Mouse (Mus musculus): ENCODE results near the gene Snx6. TPM values are rescaled to one million over a fixed set of nuclear protein-coding genes. Genes with fewer than 3 reads are reported as not detected.
"Not testable (repeated sequence)": the region's sequence is repeated elsewhere in the genome, so short reads cannot be mapped to it uniquely, and the experiment has no call there.

The Snx6 gene
- polyA plus RNA-seq, 1 experiment from 2014 or later = 111 TPM

DNA sequence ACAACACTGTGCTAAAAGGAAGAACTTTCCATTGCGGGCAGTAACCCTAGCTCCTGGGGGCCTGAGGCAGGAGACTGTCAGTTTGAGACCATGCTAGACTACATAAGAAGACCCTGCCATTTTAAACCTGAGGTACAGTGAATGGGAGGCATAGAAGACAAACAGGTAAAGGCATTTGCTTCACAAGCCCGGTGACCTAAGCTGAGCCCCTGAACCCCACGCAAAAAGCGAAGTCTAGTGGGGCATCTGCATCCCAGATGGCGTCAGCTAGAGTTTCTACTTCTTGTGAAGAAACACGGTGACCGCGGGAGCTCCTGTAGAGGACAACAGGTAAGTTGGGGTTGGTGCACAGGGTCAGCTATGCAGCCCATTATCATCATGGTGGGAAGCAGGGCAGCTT is 46.9 kb downstream of the Snx6 start:
- Histone ChIP-seq H3K36me3 (ENCODE audit: inconsistent target) (peaks cover 57% of the 10 kb centered on the region; the same call in 1 of the 2 replicates), H3K27ac (no peak overlapping the region), H3K4me3 (ENCODE audit: inconsistent target) (no peak overlapping the region), H3K79me2 (ENCODE audit: inconsistent target) (no peaks in the 10 kb centered on the region)
- 98% methylated on average over 8 of the region's 8 CpGs for WGBS (ENCODE audit: missing documents)

DNA sequence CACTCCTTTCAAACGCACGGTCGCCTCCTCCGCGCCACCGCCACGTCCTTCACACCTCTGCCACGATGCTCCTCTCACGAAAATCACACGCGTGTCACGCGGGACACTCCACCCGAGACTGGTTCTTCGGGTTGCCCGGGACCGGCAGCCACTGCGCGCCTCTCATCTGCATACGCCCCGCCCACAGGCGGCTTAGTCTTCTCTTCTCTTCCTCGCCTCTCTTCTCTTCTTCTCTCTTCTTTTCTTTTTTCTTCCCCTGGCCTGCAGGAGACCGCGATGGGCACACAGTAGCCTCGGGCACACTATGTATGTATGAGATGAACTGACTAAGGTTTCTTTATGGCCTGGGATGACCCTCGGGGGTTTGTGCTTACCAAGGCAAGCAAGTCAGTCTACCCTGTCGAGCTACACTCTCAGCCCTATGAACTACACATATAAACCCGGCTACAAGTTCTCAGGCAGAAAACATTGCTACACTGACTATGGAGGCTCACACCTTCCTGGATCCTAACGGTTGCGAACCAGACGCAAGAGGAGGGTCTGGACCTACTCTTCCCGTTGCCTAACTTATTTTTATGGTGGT is 56.8 kb downstream of the Snx6 start:
- not testable (repeated sequence) for H3K36me3 ChIP-seq (ENCODE audit: inconsistent target); H3K79me2 ChIP-seq (ENCODE audit: inconsistent target); H3K27ac ChIP-seq; H3K4me3 ChIP-seq (ENCODE audit: inconsistent target)
- no CpG with 5 or more reads among the region's 33 CpGs for WGBS (ENCODE audit: missing documents)

DNA sequence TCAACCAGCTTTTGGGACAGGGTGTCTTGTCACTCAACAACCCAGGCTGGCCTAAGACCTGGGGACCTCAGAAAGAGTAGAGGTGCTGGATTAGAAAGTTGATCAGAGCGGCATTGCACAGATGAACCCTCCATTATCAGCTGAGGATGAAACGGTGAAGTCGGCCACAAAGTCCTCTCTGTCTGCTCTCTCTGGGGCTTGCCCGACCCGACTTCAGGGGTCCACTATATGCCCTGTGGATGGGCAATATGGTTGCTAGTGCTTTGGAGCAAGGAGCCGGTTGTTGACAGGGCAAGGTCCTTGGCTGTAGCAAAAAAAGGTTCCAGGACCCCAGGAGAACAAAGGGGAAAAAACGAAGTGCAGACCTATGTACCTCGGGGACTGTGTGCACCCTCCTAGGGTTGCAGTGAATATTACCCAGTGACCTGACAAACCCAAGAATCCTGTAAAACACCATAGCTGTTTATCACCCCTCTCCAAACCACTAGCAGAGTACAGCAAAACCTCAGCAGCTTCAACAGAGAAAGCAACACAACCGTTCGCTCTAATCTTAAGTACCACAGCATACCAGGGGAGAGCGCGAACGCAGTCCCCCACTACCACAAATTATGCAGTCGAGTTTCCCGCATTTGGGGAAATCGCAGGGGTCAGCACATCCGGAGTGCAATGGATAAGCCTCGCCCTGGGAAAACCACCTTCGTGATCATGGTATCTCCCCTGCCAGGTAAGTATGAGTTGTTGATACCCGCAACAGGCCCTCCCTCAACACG is 57.4 kb downstream of the Snx6 start:
- not testable (repeated sequence) for H3K79me2 ChIP-seq (ENCODE audit: inconsistent target); H3K27ac ChIP-seq
- no CpG with 5 or more reads among the region's 21 CpGs for WGBS (ENCODE audit: missing documents)

DNA sequence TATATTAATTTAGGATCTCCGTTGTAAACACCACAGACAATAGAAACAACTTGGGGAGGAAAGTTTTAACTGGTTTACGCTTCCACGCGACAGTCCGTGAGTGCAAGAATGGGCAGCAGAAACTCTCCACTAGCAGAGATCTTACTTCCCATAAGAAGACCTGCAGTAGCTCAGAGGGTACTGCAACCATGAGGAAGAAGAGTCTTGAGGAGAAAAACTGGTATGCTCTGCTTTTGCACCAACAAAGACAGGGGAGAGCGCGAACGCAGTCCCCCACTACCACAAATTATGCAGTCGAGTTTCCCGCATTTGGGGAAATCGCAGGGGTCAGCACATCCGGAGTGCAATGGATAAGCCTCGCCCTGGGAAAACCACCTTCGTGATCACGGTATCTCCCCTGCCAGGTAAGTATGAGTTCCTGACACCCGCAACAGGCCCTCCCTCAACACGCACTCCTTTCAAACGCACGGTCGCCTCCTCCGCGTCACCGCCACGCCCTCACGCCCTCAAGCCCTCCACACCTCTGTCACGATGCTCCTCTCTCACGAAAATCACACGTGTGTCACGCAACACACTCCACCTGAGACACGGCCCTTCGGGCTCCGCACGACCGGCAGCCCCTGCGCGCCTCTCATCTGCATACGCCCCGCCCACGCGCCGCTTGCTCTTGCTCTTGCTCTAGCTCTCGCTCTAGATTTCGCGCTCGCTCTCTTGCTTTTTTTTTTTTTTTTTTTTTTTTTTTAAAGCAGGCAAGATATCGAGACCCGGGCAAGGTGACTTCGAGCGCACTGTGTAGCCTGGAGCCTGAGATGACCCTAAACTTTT is 61.0 kb downstream of the Snx6 start:
- not testable (repeated sequence) for H3K36me3 ChIP-seq (ENCODE audit: inconsistent target); H3K79me2 ChIP-seq (ENCODE audit: inconsistent target); H3K4me3 ChIP-seq (ENCODE audit: inconsistent target); H3K27ac ChIP-seq
- no CpG with 5 or more reads among the region's 49 CpGs for WGBS (ENCODE audit: missing documents)

More for the DNA sequence above, 57.4 kb downstream of the Snx6 start:
- H3K36me3 ChIP-seq (ENCODE audit: inconsistent target); H3K4me3 ChIP-seq (ENCODE audit: inconsistent target): not testable (repeated sequence)

DNA sequence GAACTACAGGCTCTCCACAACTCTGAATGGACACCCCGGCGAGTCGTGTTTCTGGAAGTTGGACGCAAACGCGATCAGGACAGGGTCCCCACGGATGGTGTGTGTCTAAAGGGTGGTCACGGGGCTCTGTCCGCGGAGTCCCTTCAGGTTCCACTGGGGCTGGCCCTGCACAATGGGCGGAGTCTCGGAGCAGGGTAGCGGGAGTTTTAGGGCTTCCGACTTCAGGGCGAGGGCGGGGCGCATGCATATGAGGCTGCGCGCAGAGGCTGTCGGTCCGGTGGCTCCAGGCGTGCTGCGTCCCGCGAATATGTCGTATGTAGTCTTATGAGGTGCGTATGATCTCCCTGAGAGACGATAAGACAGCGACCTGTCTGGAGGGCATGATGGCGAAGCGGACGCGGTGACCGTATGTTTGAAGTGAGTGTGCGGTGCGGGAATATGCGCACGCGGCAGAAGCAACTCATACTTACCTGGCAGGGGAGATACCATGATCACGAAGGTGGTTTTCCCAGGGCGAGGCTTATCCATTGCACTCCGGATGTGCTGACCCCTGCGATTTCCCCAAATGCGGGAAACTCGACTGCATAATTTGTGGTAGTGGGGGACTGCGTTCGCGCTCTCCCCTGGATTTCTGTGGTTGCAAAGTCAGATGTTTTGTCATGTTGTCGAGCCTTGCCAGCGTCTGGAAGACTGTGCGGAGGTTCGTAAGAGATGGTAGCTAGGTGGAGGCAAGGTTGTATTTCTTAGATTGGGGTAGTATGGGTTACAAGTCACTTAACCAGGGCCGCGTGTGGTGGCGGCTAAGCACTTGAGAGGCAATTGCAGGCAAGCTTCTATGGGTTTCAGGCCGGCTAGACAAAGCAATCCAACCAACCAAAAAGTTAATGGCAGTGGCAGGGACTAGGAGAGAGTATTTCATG is 66.1 kb downstream of the Snx6 start:
- H3K79me2 ChIP-seq (ENCODE audit: inconsistent target); H3K4me3 ChIP-seq (ENCODE audit: inconsistent target); H3K27ac ChIP-seq; H3K36me3 ChIP-seq (ENCODE audit: inconsistent target): not testable (repeated sequence)
- no CpG with 5 or more reads among the region's 56 CpGs for WGBS (ENCODE audit: missing documents)

DNA sequence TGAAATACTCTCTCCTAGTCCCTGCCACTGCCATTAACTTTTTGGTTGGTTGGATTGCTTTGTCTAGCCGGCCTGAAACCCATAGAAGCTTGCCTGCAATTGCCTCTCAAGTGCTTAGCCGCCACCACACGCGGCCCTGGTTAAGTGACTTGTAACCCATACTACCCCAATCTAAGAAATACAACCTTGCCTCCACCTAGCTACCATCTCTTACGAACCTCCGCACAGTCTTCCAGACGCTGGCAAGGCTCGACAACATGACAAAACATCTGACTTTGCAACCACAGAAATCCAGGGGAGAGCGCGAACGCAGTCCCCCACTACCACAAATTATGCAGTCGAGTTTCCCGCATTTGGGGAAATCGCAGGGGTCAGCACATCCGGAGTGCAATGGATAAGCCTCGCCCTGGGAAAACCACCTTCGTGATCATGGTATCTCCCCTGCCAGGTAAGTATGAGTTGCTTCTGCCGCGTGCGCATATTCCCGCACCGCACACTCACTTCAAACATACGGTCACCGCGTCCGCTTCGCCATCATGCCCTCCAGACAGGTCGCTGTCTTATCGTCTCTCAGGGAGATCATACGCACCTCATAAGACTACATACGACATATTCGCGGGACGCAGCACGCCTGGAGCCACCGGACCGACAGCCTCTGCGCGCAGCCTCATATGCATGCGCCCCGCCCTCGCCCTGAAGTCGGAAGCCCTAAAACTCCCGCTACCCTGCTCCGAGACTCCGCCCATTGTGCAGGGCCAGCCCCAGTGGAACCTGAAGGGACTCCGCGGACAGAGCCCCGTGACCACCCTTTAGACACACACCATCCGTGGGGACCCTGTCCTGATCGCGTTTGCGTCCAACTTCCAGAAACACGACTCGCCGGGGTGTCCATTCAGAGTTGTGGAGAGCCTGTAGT is 76.4 kb downstream of the Snx6 start:
- not testable (repeated sequence) for H3K27ac ChIP-seq; H3K79me2 ChIP-seq (ENCODE audit: inconsistent target); H3K4me3 ChIP-seq (ENCODE audit: inconsistent target); H3K36me3 ChIP-seq (ENCODE audit: inconsistent target)
- WGBS (ENCODE audit: missing documents) = no CpG with 5 or more reads among the region's 56 CpGs

DNA sequence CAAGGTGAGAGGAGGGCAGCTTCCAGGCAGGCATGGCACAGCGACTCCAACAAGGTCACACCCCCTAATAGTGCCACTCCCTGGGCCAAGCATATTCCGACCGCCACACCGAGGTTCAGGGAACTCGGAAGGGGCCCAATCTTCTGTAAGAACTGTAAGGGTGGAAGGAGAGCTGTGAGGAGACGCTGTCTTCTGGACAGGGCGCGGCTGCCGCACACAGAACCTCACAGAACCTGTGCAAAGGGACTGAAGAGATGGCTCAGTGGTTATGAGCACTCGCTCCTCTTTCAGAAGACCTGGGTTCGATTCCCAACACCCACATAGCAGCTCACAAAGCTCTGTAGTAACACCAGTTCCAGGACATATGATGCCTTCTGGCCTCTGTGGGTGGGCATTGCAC is 78.0 kb downstream of the Snx6 start:
- not testable (repeated sequence) for H3K4me3 ChIP-seq (ENCODE audit: inconsistent target); H3K79me2 ChIP-seq (ENCODE audit: inconsistent target); H3K36me3 ChIP-seq (ENCODE audit: inconsistent target); H3K27ac ChIP-seq
- WGBS (ENCODE audit: missing documents) = no CpG with 5 or more reads among the region's 11 CpGs

DNA sequence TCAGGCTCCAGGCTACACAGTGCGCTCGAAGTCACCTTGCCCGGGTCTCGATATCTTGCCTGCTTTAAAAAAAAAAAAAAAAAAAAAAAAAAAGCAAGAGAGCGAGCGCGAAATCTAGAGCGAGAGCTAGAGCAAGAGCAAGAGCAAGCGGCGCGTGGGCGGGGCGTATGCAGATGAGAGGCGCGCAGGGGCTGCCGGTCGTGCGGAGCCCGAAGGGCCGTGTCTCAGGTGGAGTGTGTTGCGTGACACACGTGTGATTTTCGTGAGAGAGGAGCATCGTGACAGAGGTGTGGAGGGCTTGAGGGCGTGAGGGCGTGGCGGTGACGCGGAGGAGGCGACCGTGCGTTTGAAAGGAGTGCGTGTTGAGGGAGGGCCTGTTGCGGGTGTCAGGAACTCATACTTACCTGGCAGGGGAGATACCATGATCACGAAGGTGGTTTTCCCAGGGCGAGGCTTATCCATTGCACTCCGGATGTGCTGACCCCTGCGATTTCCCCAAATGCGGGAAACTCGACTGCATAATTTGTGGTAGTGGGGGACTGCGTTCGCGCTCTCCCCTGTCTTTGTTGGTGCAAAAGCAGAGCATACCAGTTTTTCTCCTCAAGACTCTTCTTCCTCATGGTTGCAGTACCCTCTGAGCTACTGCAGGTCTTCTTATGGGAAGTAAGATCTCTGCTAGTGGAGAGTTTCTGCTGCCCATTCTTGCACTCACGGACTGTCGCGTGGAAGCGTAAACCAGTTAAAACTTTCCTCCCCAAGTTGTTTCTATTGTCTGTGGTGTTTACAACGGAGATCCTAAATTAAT is 81.5 kb downstream of the Snx6 start:
- not testable (repeated sequence) for H3K4me3 ChIP-seq (ENCODE audit: inconsistent target); H3K36me3 ChIP-seq (ENCODE audit: inconsistent target); H3K27ac ChIP-seq; H3K79me2 ChIP-seq (ENCODE audit: inconsistent target)
- no CpG with 5 or more reads among the region's 48 CpGs for WGBS (ENCODE audit: missing documents)

DNA sequence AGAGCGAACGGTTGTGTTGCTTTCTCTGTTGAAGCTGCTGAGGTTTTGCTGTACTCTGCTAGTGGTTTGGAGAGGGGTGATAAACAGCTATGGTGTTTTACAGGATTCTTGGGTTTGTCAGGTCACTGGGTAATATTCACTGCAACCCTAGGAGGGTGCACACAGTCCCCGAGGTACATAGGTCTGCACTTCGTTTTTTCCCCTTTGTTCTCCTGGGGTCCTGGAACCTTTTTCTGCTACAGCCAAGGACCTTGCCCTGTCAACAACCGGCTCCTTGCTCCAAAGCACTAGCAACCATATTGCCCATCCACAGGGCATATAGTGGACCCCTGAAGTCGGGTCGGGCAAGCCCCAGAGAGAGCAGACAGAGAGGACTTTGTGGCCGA is 85.0 kb downstream of the Snx6 start:
- not testable (repeated sequence) for H3K79me2 ChIP-seq (ENCODE audit: inconsistent target); H3K27ac ChIP-seq; H3K4me3 ChIP-seq (ENCODE audit: inconsistent target); H3K36me3 ChIP-seq (ENCODE audit: inconsistent target)
- no CpG with 5 or more reads among the region's 8 CpGs for WGBS (ENCODE audit: missing documents)

DNA sequence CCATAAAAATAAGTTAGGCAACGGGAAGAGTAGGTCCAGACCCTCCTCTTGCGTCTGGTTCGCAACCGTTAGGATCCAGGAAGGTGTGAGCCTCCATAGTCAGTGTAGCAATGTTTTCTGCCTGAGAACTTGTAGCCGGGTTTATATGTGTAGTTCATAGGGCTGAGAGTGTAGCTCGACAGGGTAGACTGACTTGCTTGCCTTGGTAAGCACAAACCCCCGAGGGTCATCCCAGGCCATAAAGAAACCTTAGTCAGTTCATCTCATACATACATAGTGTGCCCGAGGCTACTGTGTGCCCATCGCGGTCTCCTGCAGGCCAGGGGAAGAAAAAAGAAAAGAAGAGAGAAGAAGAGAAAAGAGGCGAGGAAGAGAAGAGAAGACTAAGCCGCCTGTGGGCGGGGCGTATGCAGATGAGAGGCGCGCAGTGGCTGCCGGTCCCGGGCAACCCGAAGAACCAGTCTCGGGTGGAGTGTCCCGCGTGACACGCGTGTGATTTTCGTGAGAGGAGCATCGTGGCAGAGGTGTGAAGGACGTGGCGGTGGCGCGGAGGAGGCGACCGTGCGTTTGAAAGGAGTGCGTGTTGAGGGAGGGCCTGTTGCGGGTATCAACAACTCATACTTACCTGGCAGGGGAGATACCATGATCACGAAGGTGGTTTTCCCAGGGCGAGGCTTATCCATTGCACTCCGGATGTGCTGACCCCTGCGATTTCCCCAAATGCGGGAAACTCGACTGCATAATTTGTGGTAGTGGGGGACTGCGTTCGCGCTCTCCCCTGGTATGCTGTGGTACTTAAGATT is 85.6 kb downstream of the Snx6 start:
- no CpG with 5 or more reads among the region's 44 CpGs for WGBS (ENCODE audit: missing documents)
- H3K4me3 ChIP-seq (ENCODE audit: inconsistent target); H3K36me3 ChIP-seq (ENCODE audit: inconsistent target); H3K27ac ChIP-seq; H3K79me2 ChIP-seq (ENCODE audit: inconsistent target): not testable (repeated sequence)

DNA sequence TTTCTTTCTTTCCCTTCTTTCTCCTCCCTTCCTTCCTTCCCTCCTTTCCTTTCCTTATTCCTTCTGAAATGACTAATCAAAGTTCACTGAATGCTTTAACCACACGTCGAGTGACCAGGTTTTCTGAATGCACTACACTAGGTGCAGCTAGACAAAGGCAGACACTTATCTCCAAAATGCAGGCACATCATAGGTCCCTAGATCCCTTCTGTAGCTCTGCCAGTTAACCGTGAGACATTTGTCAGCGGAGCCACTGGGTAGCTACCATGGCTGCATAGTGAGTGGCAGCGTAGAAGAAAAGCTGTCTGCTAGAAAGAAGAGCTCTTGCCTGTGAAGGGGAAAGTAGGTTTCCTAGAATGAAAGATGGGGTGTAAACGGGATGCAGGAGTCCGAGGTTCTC is 96.1 kb downstream of the Snx6 start:
- Histone ChIP-seq H3K36me3 (ENCODE audit: inconsistent target) (no peaks in the 10 kb centered on the region), H3K4me3 (ENCODE audit: inconsistent target) (no peak overlapping the region), H3K27ac (no peak overlapping the region), H3K79me2 (ENCODE audit: inconsistent target) (peaks cover 9% of the 10 kb centered on the region)
- WGBS (ENCODE audit: missing documents) = 83% methylated on average over 7 of the region's 7 CpGs

DNA sequence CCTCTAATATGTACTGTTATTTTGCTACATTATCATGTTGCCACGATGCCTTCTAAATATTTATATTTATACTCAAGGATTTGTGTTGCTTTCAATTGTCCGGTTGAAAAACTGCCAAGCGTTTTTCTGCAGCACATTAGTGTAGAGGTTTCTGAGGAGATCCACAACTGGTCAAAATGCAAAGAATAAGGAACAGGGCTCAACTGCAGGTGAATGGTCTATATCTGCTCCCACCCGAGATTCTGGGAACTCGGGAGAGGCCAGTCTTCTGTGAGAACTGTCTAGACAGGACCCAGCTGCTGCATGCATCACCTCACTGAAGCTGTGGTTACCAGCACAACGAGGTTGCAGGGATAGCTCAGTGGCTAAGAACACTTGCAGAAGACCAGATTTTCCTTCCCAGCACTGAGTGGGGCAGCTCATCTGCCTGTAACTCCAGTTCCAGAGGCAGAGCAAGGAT is 97.7 kb downstream of the Snx6 start:
- Histone ChIP-seq H3K79me2 (ENCODE audit: inconsistent target) (peaks cover 24% of the 10 kb centered on the region), H3K4me3 (ENCODE audit: inconsistent target) (no peak overlapping the region), H3K36me3 (ENCODE audit: inconsistent target) (no peaks in the 10 kb centered on the region), H3K27ac (no peak overlapping the region)
- 50% methylated on average over 6 of the region's 6 CpGs for WGBS (ENCODE audit: missing documents)

All from macrophage (primary cell).